Mouse (Mus musculus): ENCODE measurements around the gene Spdya. TPM values are rescaled to one million over a fixed set of nuclear protein-coding genes. Genes with fewer than 3 reads are reported as not detected.

Spdya gene
- 0.91 and 1.1 TPM in 2 replicates for polyA plus RNA-seq (2012; rRNA removed)

GRCm38 (mm10) chr17:71551757-71552451 is at the start of gene Spdya:
Gene Spdya, plus strand, starts transcription at chr17:71552061.

GRCm38 (mm10) chr17:71526711-71527564 is 24.9 kb upstream of the Spdya start, which contains the start of gene Ndc80:
Gene Ndc80, minus strand, starts transcription at chr17:71526857.

GRCm38 (mm10) chr17:71615638-71616318 is 63.9 kb downstream of the Spdya start, which contains the start of gene Wdr43:
Gene Wdr43, plus strand, starts transcription at chr17:71615895.

Other genes starting within 250 kb of the Spdya start
- 9.2 and 9.7 TPM in 2 replicates for gene Emilin2, start 240.1 kb upstream of the Spdya start, polyA plus RNA-seq (2012; rRNA removed)
- 3.0 and 3.8 TPM in 2 replicates for gene Gm4707, start 92.1 kb upstream of the Spdya start, polyA plus RNA-seq (2012; rRNA removed)
- gene Smchd1, start 76.7 kb upstream of the Spdya start, polyA plus RNA-seq (2012; rRNA removed): 54.0 and 61.6 TPM in 2 replicates
- gene Ndc80, start 25.2 kb upstream of the Spdya start, polyA plus RNA-seq (2012; rRNA removed): 32.9 and 42.7 TPM in 2 replicates
- gene Wdr43, start 63.8 kb downstream of the Spdya start, polyA plus RNA-seq (2012; rRNA removed): 73.1 and 124 TPM in 2 replicates
- gene Togaram2, start 121.2 kb downstream of the Spdya start, polyA plus RNA-seq (2012; rRNA removed): 0.08 and 0.14 TPM in 2 replicates
- gene Pcare, start 200.8 kb downstream of the Spdya start, polyA plus RNA-seq (2012; rRNA removed): not detected in 2 replicates
- gene Clip4, start 216.4 kb downstream of the Spdya start, polyA plus RNA-seq (2012; rRNA removed): 10.8 and 11.2 TPM in 2 replicates